Mouse (Mus musculus) liver, postnatal 0 days (tissue): ENCODE data around the gene Gm9964.

Experiments used
- CTCF ChIP-seq: sonication (generic); IDR thresholded peaks from 2 replicates; pipeline ENCODE4 v1.5.1; 2016; ENCODE audit warnings: antibody characterized with exemption, low read depth
- EP300 ChIP-seq: IDR thresholded peaks from 2 replicates; pipeline ENCODE4 v1.6.1; 2016; ENCODE audit warnings: antibody characterized with exemption, low read depth, mild to moderate bottlenecking

GRCm38 (mm10) chr11:79279732-79280405 lies 16.8 kb downstream of the Gm9964 start:
- TF ChIP-seq CTCF: no peak
- TF ChIP-seq EP300: no peak
